ENCODE assay signal across 9 mouse cellular contexts in the genomic region with DNA sequence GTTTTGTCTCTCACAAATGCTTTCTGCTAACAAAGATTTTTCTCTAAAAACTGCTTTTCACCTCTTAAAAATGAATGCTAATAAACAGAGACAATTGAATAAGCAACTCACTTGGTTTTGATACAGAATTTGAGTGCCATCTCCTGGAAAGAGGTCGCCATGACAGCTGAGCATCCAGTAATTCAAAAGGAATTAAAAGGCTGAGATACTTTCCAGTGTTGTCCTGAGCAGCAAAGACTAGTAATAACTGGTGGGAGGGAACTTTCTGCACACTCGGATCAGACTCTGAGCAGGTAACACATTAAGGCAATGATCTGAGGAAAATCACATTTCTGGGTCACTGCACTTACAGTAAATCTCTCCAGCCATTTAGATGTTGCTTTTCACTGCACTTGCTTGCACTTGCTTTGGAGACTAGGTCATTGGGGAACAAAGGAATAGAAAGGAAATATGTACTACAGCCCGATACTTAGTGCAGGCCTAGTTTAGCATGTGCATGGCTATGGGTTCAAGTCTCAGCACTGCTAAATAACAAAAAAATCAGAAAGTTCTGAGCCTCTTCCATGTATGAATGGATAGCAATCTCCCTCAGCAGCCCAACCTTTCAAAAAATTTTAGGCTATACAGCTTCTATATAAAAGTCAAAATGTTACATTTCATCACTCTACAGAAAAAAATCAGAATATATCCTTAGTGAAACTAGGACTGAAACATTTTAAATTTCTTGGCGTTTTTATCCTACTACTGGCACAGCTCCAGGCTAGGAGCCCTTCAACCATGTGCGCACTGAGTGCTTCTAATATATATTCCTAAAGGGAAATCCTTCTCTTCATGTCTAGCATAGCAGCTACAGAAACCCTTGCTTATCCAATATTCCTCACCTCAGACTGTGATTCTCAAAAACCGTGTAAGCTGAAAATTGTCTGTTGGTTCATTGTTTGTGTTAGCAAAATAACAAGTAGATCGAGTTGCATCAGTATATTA.
A peak's percentile ranks its signal among the peaks of the same experiment; 100 is the strongest.
DNase-seq lines count a peak whose midpoint lies in the region; ATAC-seq and TF ChIP-seq lines count a peak whose summit lies in the region.
"Had no signal": no experiment of that assay in that cellular context is flagged by ENCODE, and none has a peak within 500 bp of the region (broad histone marks: within the 10 kb centered on the region; RNA-seq: fewer than 3 reads in every experiment).

No protein-coding gene starts in this region.

- no peak overlapping the region for H3K4me3 ChIP-seq in gastrocnemius, adult 2 months
- H3K4me3 ChIP-seq in hindbrain, embryonic 11.5 days (ENCODE audit: low read depth, low read length): no peak overlapping the region
- H3K4me3 ChIP-seq: myocyte had no signal

- no peak overlapping the region for H3K27ac ChIP-seq in gastrocnemius, adult 2 months
- peak overlapping the region; percentile 17; the same call in 1 of the 2 replicates for H3K27ac ChIP-seq in hindbrain, embryonic 11.5 days (ENCODE audit: low read depth, low read length)

- no peak overlapping the region for H3K9ac ChIP-seq in hindbrain, embryonic 11.5 days (ENCODE audit: low read depth, low read length)

- intact Hi-C loops in gastrocnemius, adult 2 months (cut with DNase I): no loop called here
- intact Hi-C loops in gastrocnemius, postnatal 36 days (cut with DNase I): no loop called here

- no peak overlapping the region for H3K4me2 ChIP-seq in hindbrain, embryonic 11.5 days (replicated peaks; ENCODE audit: low read depth, low read length)

- ATAC-seq in hindbrain, embryonic 11.5 days (ENCODE audit: low FRiP score): peak; percentile 63

- 63% methylated on average over 7 of the region's 7 CpGs for WGBS in hindbrain, embryonic 11.5 days

- no peaks in the 10 kb centered on the region for H3K9me3 ChIP-seq in hindbrain, embryonic 11.5 days (ENCODE audit: control insufficient read depth, low read length)

- no peaks in the 10 kb centered on the region for H3K36me3 ChIP-seq in hindbrain, embryonic 11.5 days (ENCODE audit: control insufficient read depth, insufficient read depth, low read length)

- no peaks in the 10 kb centered on the region for H3K4me1 ChIP-seq in hindbrain, embryonic 11.5 days (replicated peaks; ENCODE audit: control insufficient read depth, insufficient read depth, low read length)

- H3K27me3 ChIP-seq in hindbrain, embryonic 11.5 days (ENCODE audit: control insufficient read depth, insufficient read depth, low read length): no peaks in the 10 kb centered on the region

- peak; percentile 38 for TF ChIP-seq CTCF in gastrocnemius, adult 2 months (IDR thresholded peaks at IDR 0.05)

- DNase-seq in gastrocnemius, adult 2 months: no peak
- DNase-seq in gastrocnemius, postnatal 36 days: no peak
- DNase-seq in cerebellum, postnatal 10 days: peak; percentile 79 to 83
- DNase-seq in hindbrain, embryonic 11.5 days (ENCODE audit: low spot score): peak; percentile 66
- peak; percentile 57 to 80 for DNase-seq in layer of hippocampus, postnatal 14 days (ENCODE audit: low spot score in 2 of 2)
- peak; percentile 4 for DNase-seq in retina, adult 2 months (ENCODE audit: low read depth, low spot score)
- no peak for DNase-seq in spleen, adult 12 weeks (ENCODE audit: low spot score)
- no peak for DNase-seq in thymus, postnatal 14 days

Comparison
In these comparisons a context has a peak if more than half of its experiments do, and no peak if none do; other contexts are left out.
1. DNase-seq: peak in cerebellum, postnatal 10 days (2 of 2), hindbrain, embryonic 11.5 days (single experiment), layer of hippocampus, postnatal 14 days (2 of 2) and retina, adult 2 months (single experiment); none in gastrocnemius, adult 2 months (single experiment), gastrocnemius, postnatal 36 days (0 of 2), spleen, adult 12 weeks (single experiment) and thymus, postnatal 14 days (single experiment).